Mouse (Mus musculus): ENCODE measurements around the gene Nomo1.

Nomo1 gene

DNA sequence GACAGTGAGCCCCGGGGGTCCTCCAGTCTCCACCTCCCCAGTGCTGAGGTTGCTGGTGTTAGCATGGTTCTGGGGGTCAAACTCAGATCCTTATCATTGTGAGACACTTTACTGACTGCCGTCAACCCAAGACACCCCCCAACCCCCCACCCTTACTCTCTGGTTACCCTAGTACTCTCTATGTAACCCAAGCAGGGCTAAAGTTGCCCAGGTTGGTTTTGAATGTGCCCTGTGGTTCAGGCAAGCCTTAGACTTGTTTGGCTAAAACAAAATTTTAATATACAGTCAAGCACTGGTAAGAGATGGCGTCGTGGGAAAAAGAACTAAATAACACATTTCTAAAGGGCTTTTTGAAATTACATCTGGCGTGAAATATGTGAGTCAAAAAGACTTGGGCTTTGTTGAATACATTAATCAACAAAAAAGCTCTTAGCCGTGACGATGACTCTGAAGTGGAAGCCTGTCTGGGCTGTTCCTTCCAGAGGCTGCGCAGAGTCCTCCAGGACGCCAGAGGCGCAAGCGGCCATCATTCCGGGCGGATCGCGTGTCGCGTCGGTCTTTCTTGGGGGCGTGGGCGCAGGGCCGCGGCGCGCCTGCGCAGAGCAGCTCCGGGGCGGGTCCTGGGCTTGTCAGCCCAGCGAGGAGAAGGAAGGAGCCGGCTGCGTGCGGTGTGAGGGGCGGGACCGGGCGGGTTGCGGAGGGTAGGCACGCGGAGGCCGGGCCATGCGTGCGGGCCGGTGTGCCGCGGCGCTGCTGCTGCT lies at the start of gene Nomo1:
Nomo1 (plus strand) TSS at position 590 of the 761 bp plus-strand sequence.
- peak; percentile 97 for DNase-seq (ENCODE audit: low spot score)

DNA sequence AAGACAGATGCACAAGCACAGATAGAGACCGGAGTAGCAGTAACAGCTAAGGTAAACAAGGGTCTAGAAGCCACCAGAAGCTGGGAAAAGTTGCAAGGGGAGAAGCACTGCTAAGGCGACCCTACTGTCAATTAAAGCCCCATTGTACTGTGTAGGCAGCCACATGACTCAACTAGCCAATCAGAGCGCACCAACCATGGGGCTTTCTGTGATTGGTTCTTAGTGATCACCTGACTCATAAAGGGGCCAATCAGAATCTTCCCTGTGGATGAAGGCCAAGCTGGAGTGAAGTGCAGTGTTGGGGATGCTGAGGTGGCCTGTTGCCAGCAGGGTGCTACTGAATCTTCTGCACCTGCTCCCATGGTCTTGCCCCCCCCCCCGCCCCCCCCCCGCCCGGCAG lies 46.6 kb upstream of the Nomo1 start:
- DNase-seq (ENCODE audit: low spot score): no peak

- no peak for DNase-seq (ENCODE audit: low spot score)
These were observed 45.2 kb upstream of the Nomo1 start for GRCm38 (mm10) chr7:45988344-45988743.

DNA sequence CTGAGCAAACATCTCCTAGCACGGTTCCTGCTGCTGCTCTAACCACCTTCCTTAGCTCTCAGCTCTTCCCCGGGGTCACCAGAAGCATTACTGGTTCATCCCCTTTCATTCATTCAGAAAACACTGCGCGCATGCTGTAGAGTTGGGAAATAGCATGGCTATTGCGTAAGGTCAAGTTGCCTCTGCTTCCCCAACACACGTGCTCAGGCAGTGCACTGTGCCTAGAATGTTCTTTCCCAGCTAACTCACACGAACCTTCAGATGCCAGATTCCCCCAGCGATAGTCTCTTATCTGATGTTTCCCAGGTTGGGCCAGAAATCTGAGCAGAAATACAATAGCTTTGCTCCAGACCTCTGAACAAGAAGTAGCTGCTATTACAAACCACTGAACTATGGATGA lies 41.0 kb upstream of the Nomo1 start:
- no peak for DNase-seq (ENCODE audit: low spot score)

DNA sequence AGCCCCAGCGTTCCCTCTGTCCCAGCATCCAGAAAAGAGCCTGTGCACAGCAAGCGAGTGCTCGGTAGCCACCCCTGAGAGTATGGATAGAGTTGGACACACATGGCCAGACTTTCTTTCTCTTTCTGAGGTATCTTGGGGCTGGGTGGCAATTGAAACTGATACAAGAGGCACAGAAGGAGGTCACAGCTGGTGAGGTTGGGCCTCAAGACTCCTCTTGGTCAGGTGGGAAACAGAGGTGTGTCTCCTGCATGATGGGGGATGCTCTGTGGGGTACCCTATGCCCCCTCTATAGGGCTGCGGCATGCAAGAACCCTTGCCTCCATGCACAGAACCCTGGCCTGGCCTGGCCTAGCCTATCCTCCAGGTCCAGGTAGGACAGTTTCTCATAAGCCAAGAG lies 32.9 kb upstream of the Nomo1 start:
- no peak for DNase-seq (ENCODE audit: low spot score)

- DNase-seq (ENCODE audit: low spot score): no peak
These were observed 30.8 kb upstream of the Nomo1 start for GRCm38 (mm10) chr7:46002748-46003147.

DNA sequence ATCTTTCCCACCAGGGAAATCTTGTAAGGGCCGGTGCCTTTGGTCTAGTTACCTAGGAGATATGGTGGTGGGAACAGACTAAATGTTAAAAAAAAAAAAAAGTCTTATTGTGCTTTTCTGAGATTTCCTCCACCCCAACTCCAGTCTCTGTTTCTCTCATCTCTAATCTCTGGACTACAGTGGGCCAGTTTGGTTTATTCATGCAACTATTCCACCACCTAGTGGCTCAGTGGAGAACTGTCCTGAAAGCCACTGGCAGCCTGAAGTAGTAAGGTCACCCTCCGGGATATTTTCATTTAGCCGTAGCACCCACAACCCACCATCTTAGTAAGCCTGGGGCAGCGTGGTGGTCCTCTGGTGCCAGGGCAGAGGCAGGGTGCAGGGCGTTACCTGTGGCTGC lies 23.9 kb upstream of the Nomo1 start:
- peak; percentile 61 for DNase-seq (ENCODE audit: low spot score)

DNA sequence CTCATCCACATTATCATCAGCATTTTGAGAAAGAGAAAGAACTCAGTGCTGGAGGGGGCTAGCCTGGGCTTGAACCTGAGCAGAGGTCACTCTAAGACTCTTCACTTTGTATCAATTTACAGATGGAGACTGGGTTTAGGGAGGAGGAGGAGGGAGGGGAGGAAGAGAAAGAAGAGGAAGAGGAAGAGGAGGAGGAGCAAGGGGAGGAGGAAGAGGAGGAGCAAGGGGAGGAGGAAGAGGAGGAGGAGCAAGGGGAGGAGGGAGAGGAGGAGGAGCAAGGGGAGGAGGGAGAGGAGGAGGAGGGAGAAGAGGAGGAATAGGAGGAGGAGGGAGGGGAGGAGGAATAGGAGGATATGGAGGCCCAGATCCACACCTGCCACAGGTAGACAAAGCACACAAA lies 21.4 kb upstream of the Nomo1 start:
- no peak for DNase-seq (ENCODE audit: low spot score)

- DNase-seq (ENCODE audit: low spot score): peak; percentile 41
These were observed 20.1 kb upstream of the Nomo1 start for GRCm38 (mm10) chr7:46013266-46014010.

GRCm38 (mm10) chr7:46019594-46019993 lies 13.9 kb upstream of the Nomo1 start:
- DNase-seq (ENCODE audit: low spot score): no peak

DNA sequence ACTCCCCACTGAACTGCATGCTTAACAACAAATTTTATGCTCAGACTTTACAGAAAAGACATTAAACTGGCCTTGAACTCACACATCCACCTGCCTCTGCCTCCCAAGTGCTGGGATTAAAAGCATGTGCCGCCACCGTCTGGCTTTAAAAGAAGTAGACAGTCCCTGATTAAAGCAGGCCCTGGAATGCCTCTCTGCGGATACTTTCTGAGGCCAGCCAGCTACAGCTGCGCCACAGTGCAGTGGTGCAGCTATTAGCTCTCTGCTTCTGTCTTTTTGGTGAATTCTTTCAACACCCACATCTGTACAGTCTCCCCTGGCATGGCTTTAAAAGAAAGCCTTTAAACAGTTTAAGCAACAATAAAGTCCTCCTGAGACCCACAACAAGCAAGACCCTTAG lies 11.5 kb upstream of the Nomo1 start:
- DNase-seq (ENCODE audit: low spot score): no peak

DNA sequence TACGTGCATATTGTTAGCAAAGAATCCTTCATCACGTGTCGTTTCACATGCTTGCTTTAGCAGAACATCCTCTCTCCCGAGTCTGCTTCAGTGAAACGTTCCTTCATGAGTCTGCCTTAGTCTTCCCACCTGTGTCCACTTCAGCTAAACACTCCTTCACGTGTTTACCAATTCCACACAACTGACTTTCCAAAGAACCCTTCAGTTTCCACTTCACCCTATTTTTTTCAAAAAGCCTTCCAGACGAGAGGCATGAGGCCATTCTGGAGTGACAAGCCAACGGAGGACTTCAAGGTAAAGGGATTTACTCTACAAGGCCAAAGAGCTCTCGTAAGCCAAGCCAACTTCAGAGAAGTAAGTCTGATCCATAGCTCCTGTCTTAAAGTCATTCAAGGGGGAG lies 8.1 kb upstream of the Nomo1 start:
- no peak for DNase-seq (ENCODE audit: low spot score)

GRCm38 (mm10) chr7:46028681-46029080 lies 4.8 kb upstream of the Nomo1 start:
- no peak for DNase-seq (ENCODE audit: low spot score)

- DNase-seq (ENCODE audit: low spot score): no peak
These were observed 4.0 kb upstream of the Nomo1 start for GRCm38 (mm10) chr7:46029299-46030144.

- peak; percentile 33 for DNase-seq (ENCODE audit: low spot score)
These were observed 3.4 kb upstream of the Nomo1 start, which contains the start of gene Abcc6 for GRCm38 (mm10) chr7:46030145-46030488. Gene Abcc6 (minus strand): TSS chr7:46030302.

- DNase-seq (ENCODE audit: low spot score): no peak
These were observed 2.4 kb upstream of the Nomo1 start for GRCm38 (mm10) chr7:46031075-46031474.

DNA sequence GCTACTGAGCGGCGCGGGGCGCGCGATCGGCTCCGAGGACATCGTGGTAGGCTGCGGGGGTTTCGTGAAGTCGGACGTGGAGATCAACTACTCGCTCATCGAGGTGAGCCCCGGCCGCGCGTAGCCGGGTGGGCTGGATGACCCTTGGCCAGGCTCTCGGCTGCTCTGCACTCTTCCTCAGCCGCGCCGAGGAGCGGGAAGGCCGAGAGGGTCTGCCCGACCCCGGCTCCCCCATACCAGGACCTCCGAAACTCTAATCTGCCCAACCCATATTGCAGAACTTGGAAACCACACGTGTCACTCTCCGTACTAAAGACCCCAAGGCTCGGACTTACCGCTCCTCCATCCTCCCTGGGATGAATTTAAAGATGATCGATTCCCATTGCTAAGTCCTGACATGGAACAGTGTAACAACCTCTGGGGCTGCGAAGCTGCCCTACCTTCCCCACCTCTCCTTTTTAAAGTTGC lies 406 bp downstream of the Nomo1 start:
- DNase-seq (ENCODE audit: low spot score): no peak

GRCm38 (mm10) chr7:46034991-46035390 lies 1.5 kb downstream of the Nomo1 start:
- DNase-seq (ENCODE audit: low spot score): no peak

DNA sequence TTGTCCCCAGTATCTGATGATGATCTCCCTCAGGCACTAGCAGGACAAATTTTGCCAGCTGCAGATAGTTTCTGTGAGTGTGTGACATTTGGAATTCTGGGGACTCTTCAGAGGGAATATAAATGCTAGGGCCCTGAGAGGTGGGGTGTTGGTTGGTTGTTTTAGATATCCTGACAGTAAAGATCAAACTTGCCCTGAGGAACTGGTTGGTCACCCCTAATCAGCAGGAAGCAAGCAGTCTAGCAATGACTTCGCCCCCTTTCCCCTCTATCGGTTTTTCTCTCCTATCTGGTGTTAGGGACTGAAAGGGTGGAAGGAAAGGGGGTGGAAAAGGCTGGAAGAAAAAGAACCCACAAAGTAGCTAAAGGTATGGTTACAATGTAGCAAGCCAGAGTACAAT lies 2.0 kb downstream of the Nomo1 start:
- DNase-seq (ENCODE audit: low spot score): no peak

- DNase-seq (ENCODE audit: low spot score): no peak
These were observed 3.9 kb downstream of the Nomo1 start for GRCm38 (mm10) chr7:46037433-46037832.

- DNase-seq (ENCODE audit: low spot score): no peak
These were observed 6.4 kb downstream of the Nomo1 start for GRCm38 (mm10) chr7:46039873-46040272.

DNA sequence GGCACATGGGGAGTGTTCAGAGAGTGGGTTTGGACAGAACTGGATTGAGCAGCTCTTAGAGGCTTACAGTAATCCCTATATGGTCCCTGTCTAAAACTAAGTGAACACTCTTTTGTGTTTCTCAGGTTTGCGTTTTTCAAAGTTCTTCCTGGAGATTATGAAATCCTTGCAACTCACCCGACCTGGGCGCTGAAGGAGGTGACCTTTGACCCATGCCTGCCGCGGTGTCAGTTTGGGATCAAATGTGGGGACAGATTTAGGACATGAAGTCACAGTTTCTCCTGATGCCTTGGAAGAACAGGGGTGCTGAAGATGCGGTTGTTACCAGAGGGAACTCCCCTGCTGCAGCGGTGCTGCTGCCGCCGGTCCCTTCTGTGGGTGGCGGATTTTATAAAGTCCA lies 10.6 kb downstream of the Nomo1 start:
- DNase-seq (ENCODE audit: low spot score): no peak

GRCm38 (mm10) chr7:46045882-46046281 lies 12.4 kb downstream of the Nomo1 start:
- DNase-seq (ENCODE audit: low spot score): no peak
